Mouse (Mus musculus) kidney, embryonic 14.5 days (tissue): Measurements from ENCODE around the gene Heatr6. TPM values are rescaled to one million over a fixed set of nuclear protein-coding genes. Genes with fewer than 3 reads are reported as not detected.
A peak's percentile ranks its signal among the peaks of the same experiment; 100 is the strongest.

Experiments used
- ATAC-seq: fragments of 200-750 bp; cut with Nextera tagmentation; 2 replicates; pipeline ENCODE4 v1.8.0; 2017; ENCODE audit warnings: moderate number of reproducible peaks, mild to moderate bottlenecking, moderate TSS enrichment, moderate library complexity; ENCODE audit not compliant: low FRiP score, low TSS enrichment
- H3K27ac ChIP-seq: fragments of 300-500 bp; sonication (generic); 2 replicates; pipeline ENCODE4 v1.5.1; 2014; ENCODE audit warnings: low read depth, mild to moderate bottlenecking, low read length, moderate library complexity, mixed read lengths
- H3K27me3 ChIP-seq: fragments of 300-500 bp; sonication (generic); 2 replicates; pipeline ENCODE4 v1.6.1; 2014; ENCODE audit warnings: mild to moderate bottlenecking, low read length; ENCODE audit not compliant: control insufficient read depth, insufficient read depth
- H3K36me3 ChIP-seq: fragments of 300-500 bp; sonication (generic); 2 replicates; pipeline ENCODE4 v1.6.1; 2014; ENCODE audit warnings: low read length, mixed read lengths; ENCODE audit not compliant: control insufficient read depth, insufficient read depth
- H3K4me1 ChIP-seq: fragments of 300-500 bp; sonication (generic); 2 replicates; pipeline ENCODE4 v1.6.1; 2014; ENCODE audit warnings: low read length, mixed read lengths; ENCODE audit not compliant: control insufficient read depth, insufficient read depth
- H3K4me2 ChIP-seq: fragments of 300-500 bp; sonication (generic); replicated peaks from 2 replicates; pipeline ENCODE4 v1.6.1; 2014; ENCODE audit warnings: low read depth, mild to moderate bottlenecking, low read length
- H3K4me3 ChIP-seq: fragments of 300-500 bp; sonication (generic); 2 replicates; pipeline ENCODE4 v1.5.1; 2014; ENCODE audit warnings: mild to moderate bottlenecking, low read length
- H3K9ac ChIP-seq: fragments of 300-500 bp; sonication (generic); 2 replicates; pipeline ENCODE4 v1.6.1; 2014; ENCODE audit warnings: low read depth, mild to moderate bottlenecking, low read length, moderate library complexity
- H3K9me3 ChIP-seq: fragments of 300-500 bp; sonication (generic); 2 replicates; pipeline ENCODE4 v1.6.1; 2016; ENCODE audit warnings: low read length; ENCODE audit not compliant: control insufficient read depth
- WGBS: fragments of 180-500 bp; shearing (Covaris S2); extraction: QIAGEN DNeasy Blood & Tissue Kit; methylation state at CpG from one replicate; pipeline ENCODE4 v1.1.7; 2014; 5-methylcytosine and 5-hydroxymethylcytosine counted together
- polyA plus RNA-seq: library from polyadenylated mRNA; unstranded; fragments of >200 nt; fragmentation: Nextera tagmentation; extraction: Ambion mirVana; gene quantifications from 2 replicates; pipeline ENCODE4 v1.2.1, GENCODE M21; 2014

Heatr6 gene
- polyA plus RNA-seq, 1 experiment from 2014 or later: 28.7 TPM

DNA sequence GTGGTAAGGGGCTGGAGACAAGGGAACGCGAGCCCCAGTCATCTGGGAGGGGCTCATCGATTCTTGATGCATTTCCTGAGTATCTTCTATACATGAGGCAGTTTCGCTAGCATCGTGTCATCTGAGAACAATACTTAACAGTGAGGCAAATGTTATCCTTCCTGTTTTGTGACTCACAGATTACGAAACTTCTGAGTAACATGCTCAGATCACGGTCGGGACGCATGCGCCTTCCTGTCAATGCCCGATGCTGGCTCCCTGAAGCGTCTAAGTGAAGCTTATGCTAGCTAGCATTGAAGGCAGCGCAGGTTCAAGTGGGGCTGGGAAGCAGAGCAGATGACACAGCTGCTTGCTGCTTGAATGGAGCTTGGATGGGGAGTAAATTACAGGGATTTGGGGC lies 35.8 kb downstream of the Heatr6 start:
- Histone ChIP-seq H3K4me1 (0 out of 2 replicates have a peak, but pooled peaks cover 5% of the 10 kb centered on the region), H3K9ac (no peak overlapping the region), H3K27ac (no peak overlapping the region), H3K36me3 (no peaks in the 10 kb centered on the region), H3K4me2 (no peak overlapping the region), H3K4me3 (no peak overlapping the region), H3K27me3 (no peaks in the 10 kb centered on the region), H3K9me3 (no peaks in the 10 kb centered on the region)
- no peak for ATAC-seq
- WGBS: 55% methylated on average over 13 of the region's 13 CpGs

DNA sequence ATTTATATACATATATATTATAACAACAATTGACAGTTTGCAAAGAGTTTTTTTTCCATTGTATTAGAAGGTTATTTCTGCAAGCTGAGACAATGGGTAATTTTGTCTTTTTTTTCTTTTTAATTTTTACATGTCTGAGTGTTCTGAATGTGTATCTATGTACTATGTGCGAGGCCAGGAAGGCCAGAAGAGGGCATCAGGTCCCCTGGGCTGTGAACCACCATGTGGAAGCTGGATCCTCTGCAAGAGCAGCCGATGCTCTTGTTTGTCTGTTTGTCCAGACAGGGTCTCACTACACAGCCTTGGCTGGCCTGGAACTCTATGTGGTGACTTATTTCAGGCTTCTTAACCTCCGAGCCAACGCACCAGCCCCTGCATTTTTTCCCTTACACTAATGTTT lies 37.6 kb downstream of the Heatr6 start:
- WGBS: 68% methylated on average over 4 of the region's 4 CpGs
- Histone ChIP-seq H3K36me3 (no peaks in the 10 kb centered on the region), H3K27me3 (no peaks in the 10 kb centered on the region), H3K4me2 (no peak overlapping the region), H3K4me3 (no peak overlapping the region), H3K9me3 (no peaks in the 10 kb centered on the region), H3K9ac (no peak overlapping the region), H3K27ac (no peak overlapping the region), H3K4me1 (0 out of 2 replicates have a peak, but pooled peaks cover 5% of the 10 kb centered on the region)
- no peak for ATAC-seq

DNA sequence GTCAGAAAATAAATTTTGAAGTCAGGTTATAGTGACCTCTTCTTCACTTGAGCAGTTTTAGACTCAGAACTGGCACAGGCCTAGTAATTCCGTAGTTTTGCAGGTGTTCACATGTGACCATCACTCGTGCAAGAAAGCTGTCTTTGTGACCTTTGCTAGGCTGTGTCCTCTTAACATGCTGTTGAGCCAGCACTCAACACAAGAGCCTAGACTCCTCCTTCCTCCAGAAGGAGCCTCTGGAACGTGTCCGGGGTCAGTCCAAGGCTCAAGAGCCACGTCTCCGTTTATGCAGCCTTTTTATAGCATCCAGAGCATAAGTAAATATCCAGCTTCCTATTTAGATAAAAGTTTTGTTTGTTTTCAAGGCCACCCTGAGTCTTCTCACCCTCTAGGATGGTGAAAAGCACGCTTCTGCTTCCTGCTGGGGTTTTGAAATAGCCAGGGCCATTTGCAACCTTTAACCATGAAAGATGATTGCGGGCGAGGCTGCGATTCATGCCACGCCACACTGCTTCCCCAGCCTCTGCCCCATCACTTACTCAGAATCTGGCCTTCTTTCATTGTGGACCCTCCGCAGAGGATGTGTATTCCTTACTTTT lies 38.9 kb downstream of the Heatr6 start:
- WGBS: 76% methylated on average over 12 of the region's 12 CpGs
- ATAC-seq: no peak
- H3K27me3 ChIP-seq: no peaks in the 10 kb centered on the region
- H3K27ac ChIP-seq: no peak overlapping the region
- no peak overlapping the region for H3K4me3 ChIP-seq
- no peaks in the 10 kb centered on the region for H3K9me3 ChIP-seq
- no peak overlapping the region for H3K4me2 ChIP-seq
- H3K4me1 ChIP-seq: peaks cover 10% of the 10 kb centered on the region
- no peak overlapping the region for H3K9ac ChIP-seq
- no peaks in the 10 kb centered on the region for H3K36me3 ChIP-seq

DNA sequence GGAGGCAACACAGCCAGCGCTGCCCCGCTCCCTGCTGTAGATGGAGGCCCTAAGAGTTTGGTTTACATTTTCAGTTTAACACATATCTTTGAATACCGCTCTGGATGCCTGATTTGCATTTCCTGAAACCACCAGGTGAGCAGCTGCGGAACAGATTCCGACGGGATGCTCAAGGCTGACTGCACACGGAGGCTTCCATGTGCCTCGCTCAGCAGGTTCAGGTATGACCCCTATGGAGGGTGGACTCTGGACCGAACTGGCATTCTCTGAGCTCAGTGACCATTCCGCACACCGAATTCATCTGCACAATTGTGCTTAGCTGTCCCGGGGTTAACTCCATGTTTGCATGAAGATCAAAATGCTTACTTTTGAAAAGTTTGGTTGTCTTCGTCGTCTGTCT lies 39.8 kb downstream of the Heatr6 start:
- H3K9ac ChIP-seq: no peak overlapping the region
- no peak overlapping the region for H3K4me3 ChIP-seq
- no peak for ATAC-seq
- H3K36me3 ChIP-seq: no peaks in the 10 kb centered on the region
- 71% methylated on average over 14 of the region's 14 CpGs for WGBS
- H3K4me2 ChIP-seq: no peak overlapping the region
- H3K27ac ChIP-seq: no peak overlapping the region
- H3K27me3 ChIP-seq: no peaks in the 10 kb centered on the region
- no peaks in the 10 kb centered on the region for H3K9me3 ChIP-seq
- peaks cover 10% of the 10 kb centered on the region for H3K4me1 ChIP-seq

DNA sequence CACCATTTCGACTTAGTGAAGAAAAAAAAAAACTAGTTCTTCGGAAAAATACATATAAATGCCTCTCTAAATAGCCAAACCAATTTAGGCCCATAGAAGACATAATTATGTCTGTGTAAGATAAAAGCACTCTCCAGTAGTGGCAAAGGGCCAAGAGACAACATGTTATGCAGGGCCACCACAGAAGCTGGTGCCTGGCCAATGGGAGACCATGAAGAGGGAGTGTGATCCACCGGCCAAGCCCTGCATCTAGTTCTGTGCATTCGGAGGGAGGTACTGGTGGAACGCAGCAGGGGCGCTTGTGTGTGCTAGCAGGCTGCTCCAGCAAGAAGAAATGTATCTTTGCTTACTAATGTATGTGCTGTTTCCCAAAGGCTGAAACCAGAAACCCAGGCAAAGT lies 42.6 kb downstream of the Heatr6 start:
- Histone ChIP-seq H3K9ac (no peak overlapping the region), H3K4me1 (peaks cover 10% of the 10 kb centered on the region), H3K27ac (peak overlapping the region; percentile 65; the same call in 1 of the 2 replicates), H3K4me3 (no peak overlapping the region), H3K36me3 (no peaks in the 10 kb centered on the region), H3K9me3 (no peaks in the 10 kb centered on the region), H3K4me2 (no peak overlapping the region), H3K27me3 (no peaks in the 10 kb centered on the region)
- WGBS: 67% methylated on average over 6 of the region's 6 CpGs
- no peak for ATAC-seq

DNA sequence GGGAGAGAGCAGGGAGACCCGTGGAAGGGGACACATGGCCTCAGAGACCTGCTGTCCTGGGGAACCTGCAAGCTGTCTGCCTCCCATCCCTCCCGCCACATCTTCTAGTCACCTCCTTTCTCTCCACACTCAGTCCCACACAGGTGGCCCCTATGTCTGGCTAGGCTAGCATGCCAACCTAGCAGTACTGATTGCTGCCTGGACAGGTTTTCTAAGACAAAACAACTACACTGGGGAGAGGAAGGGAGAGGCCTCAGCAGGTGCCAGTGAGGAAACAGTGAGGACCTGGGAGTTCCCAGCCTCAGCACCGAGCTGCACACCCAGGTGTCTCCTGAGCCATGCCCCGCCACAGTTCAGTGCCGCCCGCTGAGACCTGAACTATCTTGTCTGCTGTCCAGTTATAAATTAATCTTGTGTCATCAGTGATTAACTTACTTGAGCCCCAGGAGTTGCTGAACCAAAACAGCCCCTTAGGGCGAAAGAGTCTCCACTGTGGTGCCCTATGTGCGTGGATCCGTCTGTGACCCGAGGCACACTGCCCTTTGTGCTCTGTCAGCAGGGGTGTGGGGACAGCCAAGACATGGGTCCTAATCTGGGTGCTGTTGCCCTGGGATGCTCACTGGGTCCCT lies 43.6 kb downstream of the Heatr6 start:
- ATAC-seq: peak; percentile 73; the same call in 1 of the 2 replicates
- H3K9ac ChIP-seq: no peak overlapping the region
- no peaks in the 10 kb centered on the region for H3K27me3 ChIP-seq
- H3K27ac ChIP-seq: peak overlapping the region; percentile 65; the same call in 1 of the 2 replicates
- 57% methylated on average over 10 of the region's 10 CpGs for WGBS
- no peak overlapping the region for H3K4me3 ChIP-seq
- no peaks in the 10 kb centered on the region for H3K9me3 ChIP-seq
- no peak overlapping the region for H3K4me2 ChIP-seq
- peaks cover 10% of the 10 kb centered on the region for H3K4me1 ChIP-seq
- no peaks in the 10 kb centered on the region for H3K36me3 ChIP-seq

DNA sequence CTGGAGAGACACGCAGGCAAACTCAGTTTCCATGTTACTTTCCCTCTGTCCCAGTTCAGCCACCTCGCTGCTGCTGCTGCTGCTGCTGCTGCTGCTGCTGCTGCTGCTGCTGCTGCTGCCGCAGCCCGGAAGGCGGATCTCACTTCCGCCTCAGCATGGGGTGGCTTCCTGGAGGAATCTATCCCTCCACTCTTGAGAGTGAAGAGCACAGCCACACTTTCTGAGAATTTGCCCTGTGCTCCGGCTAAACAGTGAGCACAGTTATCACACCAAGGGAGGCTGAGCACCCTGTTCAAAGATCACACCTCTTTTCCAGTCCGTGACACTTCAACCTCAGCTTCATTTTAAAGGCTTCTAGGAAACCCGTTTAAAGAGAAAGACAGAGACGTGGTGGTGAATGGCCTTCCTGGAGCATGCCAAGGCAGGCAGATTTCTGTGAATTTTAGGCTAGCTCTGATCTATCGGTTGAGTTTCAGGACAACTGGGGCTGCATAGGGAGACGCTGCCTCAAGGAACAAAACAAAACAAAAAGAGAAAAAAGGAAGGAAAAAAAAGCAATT lies 46.5 kb downstream of the Heatr6 start:
- ATAC-seq: no peak
- 79% methylated on average over 12 of the region's 12 CpGs for WGBS
- Histone ChIP-seq H3K27me3 (no peaks in the 10 kb centered on the region), H3K36me3 (no peaks in the 10 kb centered on the region), H3K4me3 (no peak overlapping the region), H3K27ac (no peak overlapping the region), H3K4me2 (no peak overlapping the region), H3K9ac (no peak overlapping the region), H3K4me1 (peaks cover 6% of the 10 kb centered on the region), H3K9me3 (no peaks in the 10 kb centered on the region)

DNA sequence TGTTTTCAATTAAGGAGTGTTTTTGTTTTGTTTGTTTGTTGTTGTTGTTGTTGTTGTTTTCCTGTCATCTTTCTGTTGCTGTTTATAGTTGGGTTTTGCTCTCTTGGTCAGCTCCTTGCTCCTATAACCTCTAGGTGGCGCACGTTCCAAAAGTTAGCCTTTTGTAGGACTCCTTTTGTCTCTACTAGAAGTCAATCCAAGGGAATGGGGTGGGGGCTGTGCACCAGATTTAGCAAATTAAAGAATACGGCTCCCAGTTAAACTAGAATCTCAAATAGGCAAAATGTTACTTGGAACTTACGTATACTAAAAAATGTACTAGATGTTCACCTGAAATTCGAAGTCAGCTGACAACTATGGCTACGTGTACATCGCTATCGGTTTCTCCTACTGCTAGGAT lies 48.7 kb downstream of the Heatr6 start:
- Histone ChIP-seq H3K36me3 (no peaks in the 10 kb centered on the region), H3K27me3 (no peaks in the 10 kb centered on the region), H3K4me2 (no peak overlapping the region), H3K4me1 (no peaks in the 10 kb centered on the region), H3K9ac (no peak overlapping the region), H3K4me3 (no peak overlapping the region), H3K9me3 (no peaks in the 10 kb centered on the region), H3K27ac (no peak overlapping the region)
- 68% methylated on average over 8 of the region's 8 CpGs for WGBS
- no peak for ATAC-seq

DNA sequence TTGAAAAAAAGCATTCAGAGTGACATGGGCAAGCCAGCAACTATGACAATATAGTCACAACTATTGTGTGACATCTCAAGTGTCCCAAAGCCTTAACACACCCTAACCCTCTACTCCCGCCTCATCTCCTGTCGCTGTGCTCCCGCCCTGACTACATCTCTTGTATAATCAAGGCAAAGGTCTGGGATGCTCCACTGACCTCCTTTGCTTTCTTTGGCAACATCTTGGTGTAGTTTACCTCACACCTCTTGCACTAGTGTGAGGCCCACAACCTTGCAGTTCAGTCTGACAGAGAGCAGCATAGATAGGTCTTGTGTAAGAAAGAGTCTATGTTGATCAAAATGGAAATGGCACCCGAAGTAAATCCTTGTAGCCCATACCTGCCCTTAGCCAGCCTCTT lies 49.1 kb downstream of the Heatr6 start:
- ATAC-seq: 0 out of 2 replicates have a peak, but pooled peaks have one; percentile 9
- Histone ChIP-seq H3K4me3 (no peak overlapping the region), H3K36me3 (no peaks in the 10 kb centered on the region), H3K9me3 (no peaks in the 10 kb centered on the region), H3K4me1 (no peaks in the 10 kb centered on the region), H3K9ac (no peak overlapping the region), H3K27ac (no peak overlapping the region), H3K4me2 (no peak overlapping the region), H3K27me3 (no peaks in the 10 kb centered on the region)
- WGBS: 80% methylated on average over 4 of the region's 4 CpGs
